Mouse (Mus musculus) hindbrain, embryonic 13.5 days (tissue): Measurements from ENCODE around the gene Cdc42ep1. TPM values are rescaled to one million over a fixed set of nuclear protein-coding genes. Genes with fewer than 3 reads are reported as not detected.

Experiments used
- ATAC-seq: fragments of 200-750 bp; cut with Nextera tagmentation; 2 replicates; pipeline ENCODE4 v1.8.0; 2017; ENCODE audit warnings: moderate TSS enrichment; ENCODE audit not compliant: low FRiP score
- H3K27ac ChIP-seq: fragments of 300-500 bp; sonication (generic); 2 replicates; pipeline ENCODE4 v1.5.1; 2015; ENCODE audit warnings: inconsistent platforms, mild to moderate bottlenecking, moderate library complexity
- H3K27me3 ChIP-seq: fragments of 300-500 bp; sonication (generic); 2 replicates; pipeline ENCODE4 v1.6.1; 2015; ENCODE audit warnings: mild to moderate bottlenecking, inconsistent platforms
- H3K36me3 ChIP-seq: fragments of 300-500 bp; sonication (generic); 2 replicates; pipeline ENCODE4 v1.6.1; 2015; ENCODE audit warnings: mild to moderate bottlenecking, inconsistent platforms
- H3K4me1 ChIP-seq: fragments of 300-500 bp; sonication (generic); replicated peaks from 2 replicates; pipeline ENCODE4 v1.6.1; 2015; ENCODE audit warnings: inconsistent platforms
- H3K4me2 ChIP-seq: fragments of 300-500 bp; sonication (generic); 2 replicates; pipeline ENCODE4 v1.6.1; 2015; ENCODE audit warnings: inconsistent platforms, mild to moderate bottlenecking, moderate library complexity
- H3K4me3 ChIP-seq: fragments of 300-500 bp; sonication (generic); 2 replicates; pipeline ENCODE4 v1.5.1; 2015; ENCODE audit warnings: mild to moderate bottlenecking, inconsistent platforms
- H3K9ac ChIP-seq: fragments of 300-500 bp; sonication (generic); 2 replicates; pipeline ENCODE4 v1.6.1; 2015; ENCODE audit warnings: mild to moderate bottlenecking, inconsistent platforms
- H3K9me3 ChIP-seq: fragments of 300-500 bp; sonication (generic); 2 replicates; pipeline ENCODE4 v1.6.1; 2016; ENCODE audit warnings: inconsistent platforms
- WGBS: fragments of 180-500 bp; shearing (Covaris S2); methylation state at CpG from one replicate; pipeline ENCODE4 v1.1.7; 2015; 5-methylcytosine and 5-hydroxymethylcytosine counted together
- polyA plus RNA-seq: library from polyadenylated mRNA; unstranded; fragments of >200 nt; fragmentation: Nextera tagmentation; extraction: Ambion mirVana; gene quantifications from 2 replicates; pipeline ENCODE4 v1.2.1, GENCODE M21; 2015

Gene Cdc42ep1
- polyA plus RNA-seq, 1 experiment from 2014 or later, result 11.0 TPM

- 55% methylated on average over 18 of the region's 19 CpGs for WGBS
- H3K27ac ChIP-seq, result peak overlapping the region; percentile 68
- no peaks in the 10 kb centered on the region for H3K9me3 ChIP-seq
- peaks cover 54% of the 10 kb centered on the region for H3K4me1 ChIP-seq
- ATAC-seq, result peak; percentile 12; the same call in 1 of the 2 replicates
- H3K4me2 ChIP-seq, result no peak overlapping the region
- peak overlapping the region; percentile 53; the same call in 1 of the 2 replicates for H3K9ac ChIP-seq
- no peaks in the 10 kb centered on the region for H3K36me3 ChIP-seq
- H3K27me3 ChIP-seq, result peaks cover 15% of the 10 kb centered on the region
- H3K4me3 ChIP-seq, result no peak overlapping the region
Observed at GRCm38 (mm10) chr15:78831720-78832657, 10.4 kb upstream of the Cdc42ep1 start.

DNA sequence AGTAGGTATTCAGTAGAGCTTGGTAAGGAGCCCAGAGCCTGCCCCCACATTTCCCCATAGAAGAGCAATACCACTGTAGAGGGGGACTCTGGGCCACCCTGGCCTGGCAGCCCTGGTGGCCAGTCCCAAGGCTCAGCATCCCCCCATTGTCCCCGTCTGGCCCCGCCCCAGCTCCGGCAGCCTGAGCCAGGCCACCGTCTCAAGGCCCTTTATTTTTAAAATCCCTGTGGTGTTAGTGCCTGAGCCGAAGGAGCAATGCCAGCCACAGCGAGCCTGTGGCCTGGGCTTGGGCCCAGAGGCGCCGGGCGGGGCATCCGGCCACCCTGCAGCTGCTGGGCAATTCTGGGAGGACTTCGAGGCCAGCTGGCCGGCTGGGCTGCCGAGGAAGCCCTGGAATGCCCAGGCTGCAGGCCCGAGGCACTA is 9.7 kb upstream of the Cdc42ep1 start:
- H3K36me3 ChIP-seq, result no peaks in the 10 kb centered on the region
- H3K4me1 ChIP-seq, result peaks cover 53% of the 10 kb centered on the region
- peak; percentile 55 for ATAC-seq
- H3K9me3 ChIP-seq, result no peaks in the 10 kb centered on the region
- H3K27ac ChIP-seq, result peak overlapping the region; percentile 68
- H3K4me3 ChIP-seq, result no peak overlapping the region
- H3K9ac ChIP-seq, result peak overlapping the region; percentile 53
- no peak overlapping the region for H3K4me2 ChIP-seq
- peaks cover 8% of the 10 kb centered on the region; the same call in 1 of the 2 replicates for H3K27me3 ChIP-seq
- WGBS, result 19% methylated on average over 14 of the region's 14 CpGs

GRCm38 (mm10) chr15:78833582-78833981 is 8.8 kb upstream of the Cdc42ep1 start:
- no peak overlapping the region for H3K4me3 ChIP-seq
- no peaks in the 10 kb centered on the region for H3K36me3 ChIP-seq
- peak overlapping the region; percentile 68; the same call in 1 of the 2 replicates for H3K27ac ChIP-seq
- H3K4me2 ChIP-seq, result no peak overlapping the region
- no peaks in the 10 kb centered on the region for H3K27me3 ChIP-seq
- H3K4me1 ChIP-seq, result peaks cover 44% of the 10 kb centered on the region
- ATAC-seq, result peak; percentile 52; the same call in 1 of the 2 replicates
- H3K9ac ChIP-seq, result no peak overlapping the region
- 93% methylated on average over 3 of the region's 3 CpGs for WGBS
- no peaks in the 10 kb centered on the region for H3K9me3 ChIP-seq

GRCm38 (mm10) chr15:78834233-78835005 is 8.0 kb upstream of the Cdc42ep1 start:
- H3K9ac ChIP-seq, result no peak overlapping the region
- H3K27me3 ChIP-seq, result no peaks in the 10 kb centered on the region
- H3K27ac ChIP-seq, result peak overlapping the region; percentile 76
- ATAC-seq, result no peak
- H3K4me1 ChIP-seq, result peaks cover 51% of the 10 kb centered on the region
- no peak overlapping the region for H3K4me2 ChIP-seq
- no peaks in the 10 kb centered on the region for H3K9me3 ChIP-seq
- no peaks in the 10 kb centered on the region for H3K36me3 ChIP-seq
- 43% methylated on average over 10 of the region's 10 CpGs for WGBS
- no peak overlapping the region for H3K4me3 ChIP-seq

DNA sequence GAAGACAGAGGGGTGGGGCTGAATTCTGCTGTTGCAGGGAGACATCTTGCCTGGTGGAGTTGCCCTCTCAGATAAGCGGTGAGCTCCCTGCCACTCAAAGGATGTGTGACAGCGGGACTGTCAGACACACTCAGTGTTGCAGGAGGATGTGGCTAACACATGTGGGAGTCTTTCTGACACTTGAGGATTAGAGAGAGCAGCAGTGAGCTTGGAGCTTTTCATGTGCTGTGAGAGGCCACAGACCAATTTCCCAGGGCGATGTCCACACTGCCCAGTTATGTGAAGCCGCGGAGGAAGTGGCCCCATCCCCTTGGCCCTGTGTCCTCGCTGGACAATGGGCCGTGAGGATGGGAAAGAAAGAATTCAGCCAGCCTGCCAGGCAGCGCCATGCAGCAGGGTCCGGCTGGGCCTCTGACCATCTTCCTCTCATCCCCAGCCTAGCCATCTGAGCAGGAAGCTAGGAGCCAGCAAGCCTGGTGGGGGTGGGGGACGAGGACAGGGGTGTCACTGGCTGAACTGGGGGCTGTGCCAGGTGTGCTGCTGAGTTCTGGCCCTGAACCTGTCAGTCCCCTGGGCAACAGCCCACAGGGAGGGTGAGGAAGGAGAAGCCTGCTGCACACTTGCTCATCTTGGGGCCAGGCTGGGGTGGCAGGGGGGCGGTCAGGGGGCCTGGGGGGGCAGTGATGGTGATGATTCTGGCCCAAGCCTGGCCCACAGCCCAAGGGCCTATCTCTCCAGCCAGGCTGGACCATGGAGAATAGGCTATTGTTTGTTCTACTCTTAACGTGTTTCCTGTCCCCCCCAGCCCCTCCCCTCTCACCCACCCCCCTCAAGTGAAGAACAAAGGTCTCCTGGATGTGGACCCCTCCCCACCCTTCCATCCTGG is 7.0 kb upstream of the Cdc42ep1 start:
- Histone ChIP-seq H3K4me1 (peaks cover 62% of the 10 kb centered on the region), H3K9me3 (no peaks in the 10 kb centered on the region)
- no peak for ATAC-seq

DNA sequence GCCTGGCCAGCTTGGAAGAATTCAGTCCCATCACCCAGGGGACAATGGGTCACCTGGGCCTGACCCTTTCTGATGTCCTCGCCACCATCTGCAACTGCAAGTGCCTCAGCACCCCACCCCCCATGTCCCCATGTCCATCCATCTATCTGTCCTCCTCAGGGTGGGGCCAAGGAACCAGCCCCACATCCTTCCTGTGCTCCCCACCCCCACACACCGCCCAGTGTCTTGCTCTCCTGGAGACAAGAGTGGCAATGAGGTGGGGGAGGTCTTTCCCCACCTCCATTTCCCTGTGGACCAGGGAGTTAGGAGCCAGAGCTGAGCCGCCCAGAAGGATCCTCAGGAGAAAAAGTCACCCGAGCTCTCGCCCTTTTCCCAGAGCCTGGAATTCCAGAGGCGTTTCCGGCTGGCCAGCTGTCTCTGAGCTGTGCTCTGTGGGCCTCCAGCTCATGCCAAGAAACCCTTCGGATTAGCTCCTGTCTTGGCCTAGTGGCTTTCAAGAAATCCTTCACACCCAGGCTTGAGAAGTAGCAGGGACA is 6.3 kb upstream of the Cdc42ep1 start:
- no peak overlapping the region for H3K9ac ChIP-seq

More for the DNA sequence above, 7.0 kb upstream of the Cdc42ep1 start:
- Histone ChIP-seq H3K4me3 (no peak overlapping the region), H3K4me2 (no peak overlapping the region), H3K27ac (peak overlapping the region; percentile 76), H3K27me3 (no peaks in the 10 kb centered on the region), H3K36me3 (no peaks in the 10 kb centered on the region), H3K9ac (peak overlapping the region; percentile 53)
- WGBS, result 5% methylated on average over 11 of the region's 12 CpGs

GRCm38 (mm10) chr15:78839744-78840143 is 2.7 kb upstream of the Cdc42ep1 start:
- whole genome bisulfite sequencing, result 0% methylated on average over 2 of the region's 2 CpGs
- Histone ChIP-seq H3K4me3 (no peak overlapping the region), H3K9me3 (no peaks in the 10 kb centered on the region), H3K27ac (peak overlapping the region; percentile 67), H3K4me2 (0 out of 2 replicates have a peak overlapping the region, but pooled peaks have one; percentile 18), H3K27me3 (peaks cover 38% of the 10 kb centered on the region), H3K36me3 (no peaks in the 10 kb centered on the region), H3K4me1 (peaks cover 72% of the 10 kb centered on the region), H3K9ac (peak overlapping the region; percentile 3; the same call in 1 of the 2 replicates)
- ATAC-seq, result peak; percentile 41; the same call in 1 of the 2 replicates

More for the DNA sequence above, 6.3 kb upstream of the Cdc42ep1 start:
- no peak for ATAC-seq
- WGBS, result 16% methylated on average over 8 of the region's 8 CpGs
- Histone ChIP-seq H3K27me3 (peaks cover 4% of the 10 kb centered on the region), H3K27ac (peak overlapping the region; percentile 76), H3K4me3 (no peak overlapping the region), H3K4me2 (no peak overlapping the region), H3K9me3 (no peaks in the 10 kb centered on the region), H3K4me1 (peaks cover 69% of the 10 kb centered on the region), H3K36me3 (no peaks in the 10 kb centered on the region)

DNA sequence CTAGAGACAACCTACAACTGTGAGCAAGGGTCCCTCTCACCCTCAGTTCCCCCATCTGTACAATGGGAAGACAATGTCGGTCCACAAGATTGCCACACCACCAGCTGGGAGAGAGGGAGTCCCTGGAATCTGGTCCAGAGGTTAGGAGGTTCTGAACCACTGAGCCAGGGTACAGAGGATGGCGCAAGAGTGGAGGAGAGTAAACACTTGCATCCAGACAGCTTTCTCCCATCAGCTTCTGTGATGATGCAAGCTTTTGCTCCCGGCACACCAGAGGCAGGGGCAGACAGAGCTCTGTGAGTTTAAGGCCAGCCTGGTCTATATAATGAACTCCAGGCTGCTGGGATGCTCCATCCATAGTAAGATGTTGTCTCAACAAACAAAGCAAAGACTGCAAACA is 2.2 kb upstream of the Cdc42ep1 start:
- peak overlapping the region; percentile 3; the same call in 1 of the 2 replicates for H3K9ac ChIP-seq
- H3K4me1 ChIP-seq, result peaks cover 71% of the 10 kb centered on the region
- no peak for ATAC-seq

DNA sequence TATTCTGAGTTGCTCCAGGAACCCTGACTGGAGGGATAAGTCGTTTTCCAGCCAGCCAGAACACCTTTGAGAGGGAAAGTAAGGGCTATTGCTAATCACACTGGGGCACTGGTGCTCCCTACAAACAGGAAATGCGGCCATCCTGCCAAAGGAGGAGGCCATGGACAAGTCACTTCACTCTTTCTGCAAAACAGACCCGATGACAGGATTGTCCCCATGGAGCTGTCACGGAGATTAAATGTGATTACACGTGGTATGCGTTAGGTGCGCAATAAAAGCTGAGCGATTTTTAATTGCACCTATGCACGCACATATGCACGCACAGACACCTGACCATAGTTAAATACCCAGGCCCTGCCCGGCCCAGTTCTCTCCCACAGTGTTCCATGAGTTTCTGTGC is 1.7 kb upstream of the Cdc42ep1 start:
- Histone ChIP-seq H3K9me3 (no peaks in the 10 kb centered on the region), H3K9ac (no peak overlapping the region), H3K27ac (no peak overlapping the region), H3K4me3 (no peak overlapping the region), H3K4me2 (no peak overlapping the region), H3K4me1 (peaks cover 71% of the 10 kb centered on the region), H3K27me3 (peaks cover 45% of the 10 kb centered on the region), H3K36me3 (no peaks in the 10 kb centered on the region)
- no peak for ATAC-seq
- 45% methylated on average over 11 of the region's 11 CpGs for WGBS

More for the DNA sequence above, 2.2 kb upstream of the Cdc42ep1 start:
- Histone ChIP-seq H3K36me3 (no peaks in the 10 kb centered on the region), H3K27ac (peak overlapping the region; percentile 55; the same call in 1 of the 2 replicates), H3K9me3 (no peaks in the 10 kb centered on the region), H3K4me2 (no peak overlapping the region), H3K27me3 (peaks cover 41% of the 10 kb centered on the region), H3K4me3 (no peak overlapping the region)
- 46% methylated on average over 3 of the region's 3 CpGs for WGBS

DNA sequence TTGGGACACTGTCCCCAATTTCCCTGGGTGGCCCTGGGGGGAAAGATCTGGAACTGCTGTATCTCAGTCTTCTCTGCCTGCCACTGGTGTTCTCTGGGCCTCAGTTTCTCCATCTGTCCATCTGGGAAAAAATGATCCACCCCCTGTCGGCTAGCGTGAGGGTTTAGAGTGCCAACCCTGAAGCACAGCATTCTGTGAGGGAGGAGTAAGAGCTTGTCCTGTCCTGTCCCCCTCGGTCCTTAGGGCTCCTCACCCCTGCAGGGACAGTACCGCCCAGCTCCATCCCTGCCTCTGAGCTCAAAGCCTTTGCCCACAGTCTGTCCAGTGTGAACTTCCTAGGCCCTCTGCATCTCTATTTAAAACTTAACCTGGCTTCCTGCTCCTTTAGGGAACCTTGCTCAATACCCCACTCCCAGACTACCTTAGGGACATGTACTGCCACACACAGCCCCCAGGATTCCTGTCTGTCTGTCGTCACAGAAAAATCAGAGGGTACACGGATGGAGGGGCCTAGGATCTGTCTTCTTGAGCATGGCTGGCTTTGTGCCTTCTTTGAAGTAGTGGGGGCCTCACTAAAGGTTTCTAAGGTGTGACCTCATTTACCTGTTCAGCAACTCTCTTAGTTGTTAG is 1.1 kb upstream of the Cdc42ep1 start:
- Histone ChIP-seq H3K9me3 (no peaks in the 10 kb centered on the region), H3K36me3 (no peaks in the 10 kb centered on the region), H3K9ac (no peak overlapping the region), H3K4me2 (no peak overlapping the region), H3K4me3 (no peak overlapping the region), H3K4me1 (peaks cover 71% of the 10 kb centered on the region), H3K27ac (no peak overlapping the region), H3K27me3 (peaks cover 45% of the 10 kb centered on the region)
- no peak for ATAC-seq
- 39% methylated on average over 6 of the region's 6 CpGs for WGBS
